ENCODE assay signal across 8 mouse cellular contexts in genomic region chr5:149335563-149336238, GRCm38 (mm10).
A peak's percentile ranks its signal among the peaks of the same experiment; 100 is the strongest.
DNase-seq lines count a peak whose midpoint lies in the region; ATAC-seq and TF ChIP-seq lines count a peak whose summit lies in the region.

No protein-coding gene starts in this region.

- peak; percentile 56 for DNase-seq in MEL-GATA-1-ER (ENCODE audit: extremely low read depth, low read depth)
- DNase-seq in cerebellum, adult 8-10 months: peak; percentile 87
- DNase-seq in forelimb bud, embryonic 11.5 days (ENCODE audit: low read depth, low spot score): peak; percentile 87
- DNase-seq in hindbrain, embryonic 11.5 days (ENCODE audit: low spot score): peak; percentile 90
- DNase-seq in layer of hippocampus, adult 9-11 months: peak; percentile 71
- DNase-seq in lung, postnatal 0 days (ENCODE audit: low spot score): peak; percentile 80
- DNase-seq in ovary, postnatal 14 days (ENCODE audit: low spot score): peak; percentile 85
- DNase-seq in thymus, postnatal 0 days (ENCODE audit: low spot score): peak; percentile 79

- peak; percentile 92 for TF ChIP-seq CTCF in lung, postnatal 0 days (IDR thresholded peaks at IDR 0.05)

- H3K27me3 ChIP-seq in hindbrain, embryonic 11.5 days (ENCODE audit: control insufficient read depth, insufficient read depth, low read length): no peaks in the 10 kb centered on the region
- H3K27me3 ChIP-seq in lung, postnatal 0 days (replicated peaks; ENCODE audit: insufficient read depth, low read length): no peaks in the 10 kb centered on the region; the same call in 1 of the 2 replicates

- H3K4me1 ChIP-seq in hindbrain, embryonic 11.5 days (replicated peaks; ENCODE audit: control insufficient read depth, insufficient read depth, low read length): no peaks in the 10 kb centered on the region
- no peaks in the 10 kb centered on the region for H3K4me1 ChIP-seq in lung, postnatal 0 days (ENCODE audit: insufficient read depth, low read depth, low read length)

- no peak for TF ChIP-seq EP300 in lung, postnatal 0 days (IDR thresholded peaks at IDR 0.05)

- H3K27ac ChIP-seq in hindbrain, embryonic 11.5 days (ENCODE audit: low read depth, low read length): no peak overlapping the region
- H3K27ac ChIP-seq in lung, postnatal 0 days (ENCODE audit: low read length): no peak overlapping the region

- H3K9ac ChIP-seq in hindbrain, embryonic 11.5 days (ENCODE audit: low read depth, low read length): no peak overlapping the region
- H3K9ac ChIP-seq in lung, postnatal 0 days (replicated peaks; ENCODE audit: low read depth): no peak overlapping the region

- no peak overlapping the region for H3K4me3 ChIP-seq in hindbrain, embryonic 11.5 days (ENCODE audit: low read depth, low read length)
- no peak overlapping the region for H3K4me3 ChIP-seq in lung, postnatal 0 days (ENCODE audit: low read depth, low read length)

- no peak overlapping the region for H3K4me2 ChIP-seq in hindbrain, embryonic 11.5 days (replicated peaks; ENCODE audit: low read depth, low read length)
- no peak overlapping the region for H3K4me2 ChIP-seq in lung, postnatal 0 days (replicated peaks; ENCODE audit: low read depth, low read length)

- no peaks in the 10 kb centered on the region for H3K36me3 ChIP-seq in hindbrain, embryonic 11.5 days (ENCODE audit: control insufficient read depth, insufficient read depth, low read length)
- no peaks in the 10 kb centered on the region for H3K36me3 ChIP-seq in lung, postnatal 0 days (ENCODE audit: insufficient read depth, low read length)

- no peaks in the 10 kb centered on the region for H3K9me3 ChIP-seq in hindbrain, embryonic 11.5 days (ENCODE audit: control insufficient read depth, low read length)
- no peaks in the 10 kb centered on the region for H3K9me3 ChIP-seq in lung, postnatal 0 days (ENCODE audit: low read length)

- 49% methylated on average over 21 of the region's 21 CpGs for WGBS in hindbrain, embryonic 11.5 days
- WGBS in lung, postnatal 0 days: 46% methylated on average over 21 of the region's 21 CpGs

- peak; percentile 85 for ATAC-seq in hindbrain, embryonic 11.5 days (ENCODE audit: low FRiP score)
- ATAC-seq in lung, postnatal 0 days: peak; percentile 82
